Mouse (Mus musculus) left cerebral cortex, adult 8-10 months (tissue): ENCODE data around the gene Lgals2. TPM values are rescaled to one million over a fixed set of nuclear protein-coding genes. Genes with fewer than 3 reads are reported as not detected.
A peak's percentile ranks its signal among the peaks of the same experiment; 100 is the strongest.
"Not testable (repeated sequence)": the region's sequence is repeated elsewhere in the genome, so short reads cannot be mapped to it uniquely, and the experiment has no call there.

ENCODE experiments used
- DNase-seq, 2 experiments: peaks; one replicate each; pipeline ENCODE4 v3.0.0; 2022; ENCODE audit warnings: low spot score in 2 of 2
- total RNA-seq, 4 experiments: library from RNA; stranded (reverse); gene quantifications; 2 replicates each; pipeline ENCODE4 v1.2.4; 2022

Lgals2 gene
- not detected for total RNA-seq

DNA sequence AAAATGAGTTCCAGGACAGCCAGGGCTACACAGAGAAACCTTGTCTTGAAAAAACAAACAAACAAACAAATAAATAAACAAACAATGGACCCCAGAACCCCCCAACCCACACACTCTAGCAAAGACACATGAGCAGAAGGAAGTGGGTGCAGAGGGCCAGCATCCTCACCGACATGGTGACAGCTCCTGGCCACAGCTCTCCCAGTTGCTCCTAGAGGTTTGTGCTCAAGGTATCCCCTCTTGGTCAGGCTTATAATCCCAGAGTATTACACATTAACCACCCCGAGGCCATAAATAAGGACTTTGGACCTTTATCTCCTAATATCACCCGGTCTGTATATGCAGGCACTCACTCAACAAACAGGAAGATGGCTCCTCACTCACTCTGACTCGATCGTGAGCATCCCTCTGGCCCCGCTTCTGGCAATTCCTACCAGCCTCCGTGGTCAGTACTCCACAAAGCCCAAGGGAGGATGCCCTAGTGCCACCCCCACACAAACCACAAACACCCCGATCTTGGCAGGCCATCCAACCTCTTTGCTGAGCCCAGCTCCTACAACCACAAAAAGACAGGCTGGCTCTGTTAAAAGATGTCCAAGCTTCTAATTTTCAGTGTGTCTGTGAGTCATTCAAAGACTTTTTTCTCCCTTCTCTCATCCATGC is at the start of gene Lgals2:
TSS of gene Lgals2 (minus strand) at position 227 of the 663 bp plus-strand sequence.
- DNase-seq, result no peak

DNA sequence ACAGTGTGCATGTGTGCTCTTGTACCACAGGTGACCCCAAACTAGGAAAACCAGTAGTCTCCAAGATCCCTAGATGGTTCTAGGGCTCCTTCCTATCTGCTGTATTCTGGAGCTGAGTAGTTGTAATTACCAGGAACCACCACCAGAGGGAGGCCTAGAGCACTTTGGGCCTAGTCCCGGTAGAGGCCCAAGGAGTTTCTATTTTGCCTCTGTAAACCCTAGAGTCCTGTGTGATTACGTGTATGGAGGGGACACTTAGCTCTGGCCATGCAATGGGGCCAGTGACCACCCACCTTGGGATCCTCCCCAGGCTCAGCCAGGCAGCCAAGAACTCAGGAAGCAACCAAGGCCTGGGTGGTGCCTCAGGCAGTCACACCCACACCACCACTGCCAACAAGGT is 47.9 kb upstream of the Lgals2 start:
- no peak for DNase-seq

- DNase-seq, result no peak
These were observed 46.1 kb upstream of the Lgals2 start for GRCm38 (mm10) chr15:78901422-78901789.

- DNase-seq, result no peak
These were observed 45.5 kb upstream of the Lgals2 start for GRCm38 (mm10) chr15:78900585-78901421.

- peak in 1 of 2 experiments; percentile 30 for DNase-seq
These were observed 44.6 kb upstream of the Lgals2 start, which contains the start of gene Sh3bp1 for GRCm38 (mm10) chr15:78899740-78900584. Sh3bp1 (plus strand) TSS chr15:78899768.

DNA sequence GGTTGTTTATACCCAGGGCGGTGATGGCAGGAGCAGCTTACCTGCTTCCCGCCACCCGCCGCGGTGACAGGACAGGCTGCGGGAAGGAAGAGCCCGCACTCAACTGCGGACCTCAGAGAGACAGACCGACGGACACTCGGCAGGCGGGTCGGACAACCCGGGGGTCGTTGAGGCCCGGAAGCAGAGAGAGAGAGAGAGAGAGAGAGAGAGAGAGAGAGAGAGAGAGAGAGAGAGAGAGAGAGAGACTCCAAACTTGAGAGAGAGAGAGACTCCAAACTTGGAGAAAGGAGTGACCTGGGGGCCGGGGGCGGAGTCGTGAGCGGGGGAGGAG is 44.0 kb upstream of the Lgals2 start, which contains the start of gene Gm49510:
TSS of gene Gm49510 (plus strand) at position 259 of the 331 bp plus-strand sequence.
- no peak for DNase-seq

DNA sequence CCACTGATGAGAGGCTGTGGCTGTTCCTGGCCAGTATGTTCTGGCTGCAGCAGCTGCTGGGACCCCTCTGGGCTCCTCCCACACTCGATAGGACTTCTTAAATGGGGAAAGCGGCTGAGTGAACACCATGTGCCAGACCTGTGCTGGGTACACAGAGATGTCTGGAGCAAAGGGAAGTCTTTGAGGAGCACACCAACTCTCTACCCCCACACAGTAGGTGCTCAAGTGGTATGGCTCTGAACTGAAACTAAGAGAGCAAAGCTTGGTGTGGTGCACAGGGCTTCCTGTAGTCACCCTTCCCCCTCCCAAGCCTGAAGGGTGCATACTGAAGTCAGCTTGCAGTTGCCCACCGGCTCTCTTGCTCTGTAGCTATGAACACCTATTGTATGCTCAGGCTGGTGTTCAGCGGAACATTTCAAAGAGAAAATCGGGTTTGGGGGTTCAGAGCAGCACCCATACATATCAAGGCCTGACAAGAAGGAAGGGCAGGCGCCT is 43.2 kb upstream of the Lgals2 start:
- no peak for DNase-seq

DNA sequence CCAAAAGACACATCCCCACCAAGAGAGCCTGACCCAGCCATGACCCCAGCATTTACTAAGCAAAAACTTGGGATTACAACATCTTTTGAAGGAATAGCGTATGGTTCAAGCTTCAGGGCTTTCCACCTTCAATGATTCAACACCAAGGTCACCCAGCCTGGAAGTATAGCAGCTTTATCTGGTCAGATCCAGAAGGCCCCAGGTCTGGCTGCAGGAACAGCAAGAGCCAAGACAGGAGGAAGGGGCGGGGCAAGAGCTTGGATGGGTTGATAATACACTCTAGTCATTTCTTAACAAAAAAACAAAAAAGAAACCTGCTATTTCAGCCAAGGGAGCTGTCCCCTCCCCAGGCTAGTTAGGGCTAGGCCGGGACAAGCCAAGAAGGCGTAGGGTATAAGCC is 42.2 kb upstream of the Lgals2 start:
- no peak for DNase-seq

DNA sequence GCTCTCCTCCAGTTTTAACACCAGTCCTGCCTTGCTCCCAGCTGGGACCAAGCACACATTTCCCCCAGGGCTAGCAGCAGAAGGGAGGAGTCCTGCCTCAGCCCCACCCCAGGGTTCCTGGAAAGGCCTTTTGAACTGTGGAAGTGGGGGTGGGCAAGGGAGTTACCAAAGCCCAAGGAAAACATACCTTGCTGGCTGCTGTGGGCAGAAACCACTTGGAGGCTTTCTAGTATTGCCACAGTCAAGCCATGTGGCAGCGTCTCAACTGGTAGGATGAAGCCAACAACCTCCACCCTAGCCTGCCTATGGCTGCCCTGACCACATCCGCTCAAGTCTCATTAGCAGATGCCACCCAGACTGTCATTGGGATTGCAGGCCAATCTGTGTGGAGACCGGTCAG is 40.8 kb upstream of the Lgals2 start:
- no peak for DNase-seq

GRCm38 (mm10) chr15:78895741-78896140 is 40.4 kb upstream of the Lgals2 start:
- no peak for DNase-seq

GRCm38 (mm10) chr15:78894726-78895125 is 39.4 kb upstream of the Lgals2 start:
- DNase-seq, result no peak

- DNase-seq, result no peak
These were observed 37.1 kb upstream of the Lgals2 start for GRCm38 (mm10) chr15:78892440-78892839.

GRCm38 (mm10) chr15:78889401-78889853 is 34.1 kb upstream of the Lgals2 start:
- DNase-seq, result no peak

- DNase-seq, result no peak
These were observed 26.5 kb upstream of the Lgals2 start for GRCm38 (mm10) chr15:78881828-78882227.

- DNase-seq, result no peak
These were observed 25.1 kb upstream of the Lgals2 start for GRCm38 (mm10) chr15:78880432-78880831.

DNA sequence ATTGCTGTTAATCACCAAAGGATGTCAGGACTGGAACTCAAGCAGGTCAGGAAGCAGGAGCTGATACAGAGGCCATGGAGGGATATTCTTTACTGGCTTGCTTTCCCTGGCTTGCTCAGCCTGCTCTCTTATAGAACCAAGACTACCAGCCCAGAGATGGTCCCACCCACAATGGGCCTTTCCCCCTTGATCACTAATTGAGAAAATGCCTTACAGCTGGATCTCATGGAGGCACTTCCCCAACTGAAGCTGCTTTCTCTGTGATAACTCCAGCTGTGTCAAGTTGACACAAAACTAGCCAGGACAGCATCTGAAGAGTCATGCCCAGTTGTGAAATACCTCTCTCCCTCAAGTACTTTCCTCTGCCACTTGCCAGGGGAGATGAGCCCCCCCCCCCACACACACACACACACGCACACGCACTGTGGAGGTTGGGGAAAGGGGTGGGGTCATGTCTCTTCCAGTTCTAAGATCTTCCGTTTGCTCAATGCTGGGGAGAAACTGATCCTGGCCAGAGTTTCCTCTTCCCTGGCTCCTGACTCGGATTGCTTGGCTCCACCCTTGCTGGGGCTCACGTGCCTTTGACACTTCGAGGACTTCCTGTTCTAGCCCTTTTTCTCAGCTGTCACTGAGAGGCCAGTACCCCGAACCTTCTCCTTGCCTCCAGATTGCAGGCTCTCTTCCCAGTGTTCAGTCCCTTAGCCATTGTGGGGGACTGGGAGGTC is 23.6 kb upstream of the Lgals2 start:
- not testable (repeated sequence) for DNase-seq

DNA sequence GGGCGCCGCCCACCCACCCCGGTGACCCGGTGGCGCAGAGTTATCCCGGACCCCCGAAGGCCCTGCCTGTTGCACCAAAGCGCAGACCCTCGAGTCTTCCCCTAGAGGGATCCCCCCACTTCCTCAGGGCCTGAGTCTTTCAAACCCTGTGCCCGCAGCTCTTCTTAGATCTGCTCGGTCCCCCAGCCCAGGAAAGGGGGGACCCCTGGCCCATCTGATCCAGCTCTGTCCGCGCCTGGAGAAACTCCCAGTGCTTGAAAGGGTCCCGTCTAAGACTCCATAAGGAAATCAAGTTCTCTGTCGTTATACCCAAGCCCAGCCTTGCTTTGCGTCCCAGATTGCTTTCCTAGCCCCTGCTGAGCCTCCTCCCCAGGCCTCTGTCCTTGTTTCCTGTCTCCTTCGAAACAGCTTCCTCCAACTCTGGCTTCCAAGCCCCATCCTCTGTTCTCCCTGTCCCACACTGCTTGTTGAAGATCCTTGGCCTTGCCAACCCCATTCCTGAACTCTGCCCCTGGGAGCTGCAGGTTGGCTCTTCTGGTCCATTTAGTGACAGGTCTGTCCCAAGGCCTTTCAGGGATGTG is 22.6 kb upstream of the Lgals2 start:
- no peak for DNase-seq

GRCm38 (mm10) chr15:78876991-78877809 is 21.9 kb upstream of the Lgals2 start, which contains the start of gene Gga1:
Gga1 (plus strand) TSS chr15:78877190.
- peak; percentile 95 for DNase-seq

GRCm38 (mm10) chr15:78876258-78876696 is 20.9 kb upstream of the Lgals2 start:
- peak; percentile 54 to 65 for DNase-seq
